In genomic region chr9:80819070-80819469, GRCm38 (mm10) we compare ENCODE assay signal across 25 mouse cellular contexts.
DNase-seq lines count a peak whose midpoint lies in the region; ATAC-seq and TF ChIP-seq lines count a peak whose summit lies in the region.
"Had no signal": no experiment of that assay in that cellular context is flagged by ENCODE, and none has a peak within 500 bp of the region (broad histone marks: within the 10 kb centered on the region; RNA-seq: fewer than 3 reads in every experiment).

No protein-coding gene starts in this region.

- no peaks in the 10 kb centered on the region for H3K27me3 ChIP-seq in midbrain, embryonic 11.5 days (ENCODE audit: control insufficient read depth, insufficient read depth, low read length)
- no peaks in the 10 kb centered on the region for H3K27me3 ChIP-seq in midbrain, embryonic 16.5 days (ENCODE audit: control insufficient read depth, insufficient read depth, low read depth, low read length)
- no peaks in the 10 kb centered on the region for H3K27me3 ChIP-seq in CH12.LX (replicated peaks)
- H3K27me3 ChIP-seq: Patski had no signal

- no peak overlapping the region for H3K4me2 ChIP-seq in midbrain, embryonic 11.5 days
- H3K4me2 ChIP-seq in midbrain, embryonic 16.5 days (ENCODE audit: low read length): no peak overlapping the region
- no peak overlapping the region for H3K4me2 ChIP-seq in CH12.LX (ENCODE audit: insufficient read depth, low read depth, poor library complexity, severe bottlenecking)

- no peaks in the 10 kb centered on the region for H3K79me2 ChIP-seq in CH12.LX (replicated peaks; ENCODE audit: control insufficient read depth, extremely low read depth, insufficient read depth, poor library complexity, severe bottlenecking)

- no peak overlapping the region for H3K9ac ChIP-seq in midbrain, embryonic 11.5 days (ENCODE audit: low read length)
- H3K9ac ChIP-seq in midbrain, embryonic 16.5 days (ENCODE audit: low read depth, low read length): no peak overlapping the region
- H3K9ac ChIP-seq in CH12.LX (ENCODE audit: insufficient read depth, low read depth): no peak overlapping the region

- DNase-seq in midbrain, embryonic 11.5 days (ENCODE audit: low spot score, missing footprints): peak; percentile 10
- DNase-seq in A20 (ENCODE audit: low read depth, low spot score) (peak; percentile 4), CH12.LX (ENCODE audit: extremely low read depth) (peak; percentile 51), MN1 (ENCODE audit: low spot score) (no peak)
- DNase-seq in CD4-positive helper T cell, adult 2 months (ENCODE audit: low read depth, low spot score): peak; percentile 3
- DNase-seq in testis, postnatal 10 days (ENCODE audit: low spot score): no peak
- DNase-seq in gastrocnemius, postnatal 10 days: no peak
- DNase-seq: adrenal gland, adult 2 months; adrenal gland, adult 8-10 months; adrenal gland, postnatal 10 days; adrenal gland, postnatal 14 days; adrenal gland, postnatal 25 days; adrenal gland, postnatal 36 days; B cell, adult 2 months; cerebellum, adult 11 months; cerebellum, adult 11-12 months; cerebellum, adult 18-20 months; cerebellum, adult 2 months; cerebellum, adult 8-10 months; cerebellum, adult 9-10 months had no signal

- no peak overlapping the region for H3K27ac ChIP-seq in midbrain, embryonic 11.5 days (ENCODE audit: low read depth, low read length)
- no peak overlapping the region for H3K27ac ChIP-seq in midbrain, embryonic 16.5 days (ENCODE audit: low read length)
- H3K27ac ChIP-seq in CH12.LX (ENCODE audit: insufficient read depth, low read depth): no peak overlapping the region

- TF ChIP-seq POLR2A in CH12.LX (IDR thresholded peaks at IDR 0.05; ENCODE audit: low read depth, low read length): no peak

- no peak for ATAC-seq in midbrain, embryonic 11.5 days (ENCODE audit: low FRiP score)
- no peak for ATAC-seq in midbrain, embryonic 16.5 days
- ATAC-seq: activated CD4-positive, CD25-positive, alpha-beta regulatory T cell, adult 4 months; CD4-positive, CD25-positive, alpha-beta regulatory T cell, adult 4 months; Patski had no signal

- in situ Hi-C loops in CH12.LX (cut with MboI; ENCODE audit: low pct_ligation_motif_present, low pct_unique_long_range_greater_than_20kb, low sequenced_read_pairs): no loop called here

- H3K4me1 ChIP-seq in midbrain, embryonic 11.5 days (ENCODE audit: control insufficient read depth, insufficient read depth, low read length): no peaks in the 10 kb centered on the region
- no peaks in the 10 kb centered on the region for H3K4me1 ChIP-seq in midbrain, embryonic 16.5 days (ENCODE audit: control insufficient read depth, insufficient read depth, low read length)
- H3K4me1 ChIP-seq in CH12.LX (ENCODE audit: control insufficient read depth in 1 of 2, insufficient read depth in 2 of 2): peaks cover 0 to 17% of the 10 kb centered on the region in 2 experiments; a peak in 2 of 4 replicates

- H3K9me3 ChIP-seq in midbrain, embryonic 11.5 days (ENCODE audit: control insufficient read depth, low read length): no peaks in the 10 kb centered on the region
- no peaks in the 10 kb centered on the region for H3K9me3 ChIP-seq in midbrain, embryonic 16.5 days (replicated peaks; ENCODE audit: control insufficient read depth, low read length, poor library complexity, severe bottlenecking)
- no peaks in the 10 kb centered on the region for H3K9me3 ChIP-seq in CH12.LX (replicated peaks; ENCODE audit: low read length)
- H3K9me3 ChIP-seq: G1E had no signal

- no peak overlapping the region for H3K4me3 ChIP-seq in midbrain, embryonic 11.5 days (ENCODE audit: low read depth, low read length)
- H3K4me3 ChIP-seq in midbrain, embryonic 16.5 days (ENCODE audit: low read depth, low read length): no peak overlapping the region
- no peak overlapping the region for H3K4me3 ChIP-seq in CH12.LX (replicated peaks in 1 of 3; ENCODE audit: low read depth in 2 of 3, low read length in 2 of 3, poor library complexity in 1 of 3)

- TF ChIP-seq RAD21 in CH12.LX (IDR thresholded peaks at IDR 0.05; ENCODE audit: low read depth, low read length): no peak

- H3K36me3 ChIP-seq in midbrain, embryonic 11.5 days (ENCODE audit: control insufficient read depth, insufficient read depth, low read length): no peaks in the 10 kb centered on the region
- H3K36me3 ChIP-seq in midbrain, embryonic 16.5 days (ENCODE audit: control insufficient read depth, insufficient read depth, low read length): no peaks in the 10 kb centered on the region
- H3K36me3 ChIP-seq in CH12.LX (replicated peaks in 1 of 2; ENCODE audit: control insufficient read depth in 1 of 2, insufficient read depth in 1 of 2, low read length in 1 of 2): no peaks in the 10 kb centered on the region
- H3K36me3 ChIP-seq: G1E had no signal

- peak; percentile 77 for TF ChIP-seq EP300 in CH12.LX (IDR thresholded peaks at IDR 0.05; ENCODE audit: low read length)

- no peak for TF ChIP-seq CTCF in CH12.LX (conservative IDR thresholded peaks at IDR 0.05 in 1 of 2, IDR thresholded peaks at IDR 0.05 in 1 of 2; ENCODE audit: low read depth in 2 of 2, low read length in 2 of 2)

- 93% methylated on average over 1 of the region's 1 CpGs for WGBS in midbrain, embryonic 11.5 days
- WGBS in midbrain, embryonic 16.5 days: 88% methylated on average over 1 of the region's 1 CpGs

- dilution Hi-C loops in CH12.LX (cut with MboI; ENCODE audit: extremely low pct_ligation_motif_present, extremely low pct_unique_long_range_greater_than_20kb, low sequenced_read_pairs): no loop called here

TF ChIP-seq in CH12.LX, 34 proteins besides CTCF, POLR2A, EP300 and RAD21:
- peak; percentile 71; the same call in 1 of the 2 replicates for TF ChIP-seq MEF2A (IDR thresholded peaks at IDR 0.05; ENCODE audit: borderline replicate concordance, low read depth, low read length)
- TF ChIP-seq IRF4 (IDR thresholded peaks at IDR 0.05; ENCODE audit: low read depth, low read length): 0 out of 2 replicates have a peak, but pooled peaks have one; percentile 28
- TF ChIP-seq ETS1 (conservative IDR thresholded peaks at IDR 0.05; ENCODE audit: low read depth, low read length): peak; percentile 55; the same call in 1 of the 2 replicates
- TF ChIP-seq JUN (IDR thresholded peaks at IDR 0.05; ENCODE audit: insufficient read depth, low read depth, low read length): no peak
- TF ChIP-seq KAT2A (IDR thresholded peaks at IDR 0.05; ENCODE audit: insufficient replicate concordance, low read length): no peak
- TF ChIP-seq MAFK (IDR thresholded peaks at IDR 0.05; ENCODE audit: insufficient replicate concordance, low read length): peak; percentile 57; the same call in 1 of the 2 replicates

Comparison
In these comparisons a context has a peak if more than half of its experiments do, and no peak if none do; other contexts are left out.
1. DNase-seq: peak in midbrain, embryonic 11.5 days (single experiment), A20 (single experiment), CD4-positive helper T cell, adult 2 months (single experiment) and CH12.LX (single experiment); none in testis, postnatal 10 days (single experiment), gastrocnemius, postnatal 10 days (single experiment) and MN1 (single experiment).